Comparison of ENCODE assay signal across 8 mouse cellular contexts in the genomic region with DNA sequence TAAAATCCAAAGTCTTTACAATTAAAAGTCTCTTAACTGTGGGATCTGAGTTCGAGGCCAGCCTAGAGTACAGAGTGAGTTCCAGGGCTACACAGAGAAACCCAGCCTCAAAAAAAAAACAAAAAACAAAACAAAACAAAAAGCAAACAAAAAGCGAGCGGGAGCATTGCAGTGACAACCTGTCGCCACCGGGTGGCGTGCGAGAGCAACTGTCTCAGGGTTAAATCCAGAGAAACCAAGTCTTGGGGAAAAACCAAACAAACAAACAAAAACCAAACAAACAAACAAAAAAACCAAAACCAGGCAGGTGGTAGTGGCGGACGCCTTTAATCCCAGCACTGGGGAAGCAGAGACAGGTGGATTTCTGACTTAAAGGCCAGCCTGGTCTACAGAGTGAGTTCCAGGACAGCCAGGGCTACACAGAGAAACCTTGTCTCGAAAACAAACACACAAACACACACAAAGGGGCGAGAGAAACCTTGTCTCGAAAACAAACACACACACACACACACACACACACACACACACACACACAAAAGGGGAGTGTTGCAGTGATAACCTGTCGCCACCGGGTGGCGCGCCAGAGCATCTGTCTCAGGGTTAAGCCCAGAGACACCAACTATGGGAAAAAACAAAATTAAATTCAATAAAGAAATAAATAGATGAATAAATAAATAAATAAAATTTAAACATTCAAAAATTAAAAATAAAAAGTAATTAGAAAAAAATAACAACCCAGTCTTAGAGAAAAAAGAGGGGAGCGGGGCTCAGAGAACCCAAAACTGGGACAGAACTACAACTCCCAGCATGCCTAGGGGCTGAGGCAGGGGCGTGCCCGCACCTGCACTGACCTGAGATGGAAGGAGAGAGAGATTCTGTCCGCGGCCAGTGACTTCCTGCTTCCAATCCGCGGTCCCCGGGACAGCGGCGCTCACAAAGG.
DNase-seq lines count a peak whose midpoint lies in the region; ATAC-seq and TF ChIP-seq lines count a peak whose summit lies in the region.

No protein-coding gene starts in this region.

- peak overlapping the region; percentile 41 for H3K4me2 ChIP-seq in limb, embryonic 12.5 days
- peak overlapping the region; percentile 55 for H3K4me2 ChIP-seq in midbrain, embryonic 16.5 days (ENCODE audit: low read length)

- no peak for TF ChIP-seq POLR2A in spleen, adult 2 months (IDR thresholded peaks at IDR 0.05; ENCODE audit: low read depth, low read length)

- TF ChIP-seq CTCF in spleen, adult 2 months (IDR thresholded peaks at IDR 0.05; ENCODE audit: extremely low read depth, insufficient read depth, insufficient read length, insufficient replicate concordance): peak; percentile 67; the same call in 1 of the 2 replicates

- no peaks in the 10 kb centered on the region for H3K4me1 ChIP-seq in limb, embryonic 12.5 days (replicated peaks)
- no peaks in the 10 kb centered on the region for H3K4me1 ChIP-seq in midbrain, embryonic 16.5 days (ENCODE audit: control insufficient read depth, insufficient read depth, low read length)
- no peaks in the 10 kb centered on the region; the same call in 1 of the 2 replicates for H3K4me1 ChIP-seq in spleen, adult 2 months (ENCODE audit: control insufficient read depth, insufficient read depth, insufficient read length)

- H3K9me3 ChIP-seq in limb, embryonic 12.5 days: no peaks in the 10 kb centered on the region
- H3K9me3 ChIP-seq in midbrain, embryonic 16.5 days (replicated peaks; ENCODE audit: control insufficient read depth, low read length, poor library complexity, severe bottlenecking): no peaks in the 10 kb centered on the region

- no peaks in the 10 kb centered on the region for H3K36me3 ChIP-seq in limb, embryonic 12.5 days
- H3K36me3 ChIP-seq in midbrain, embryonic 16.5 days (ENCODE audit: control insufficient read depth, insufficient read depth, low read length): no peaks in the 10 kb centered on the region
- H3K36me3 ChIP-seq in spleen, adult 2 months (ENCODE audit: control insufficient read depth, insufficient read depth, low read length): no peaks in the 10 kb centered on the region

- H3K4me3 ChIP-seq in limb, embryonic 12.5 days (replicated peaks): peak overlapping the region; percentile 59
- H3K4me3 ChIP-seq in midbrain, embryonic 16.5 days (ENCODE audit: low read depth, low read length): peak overlapping the region; percentile 77
- peak overlapping the region; percentile 93 for H3K4me3 ChIP-seq in spleen, adult 2 months (ENCODE audit: extremely low read depth, insufficient read depth, insufficient read length)

- peak; percentile 91 for DNase-seq in heart, adult 11 months
- no peak for DNase-seq in heart, postnatal 25 days (ENCODE audit: low spot score)
- peak; percentile 45 to 82 for DNase-seq in cerebellum, postnatal 14 days
- DNase-seq in frontal cortex, postnatal 25 days (ENCODE audit: low spot score in 2 of 2): peak; percentile 15 to 35
- DNase-seq in induced T-regulatory cell, adult 2 months (ENCODE audit: low read depth): peak; percentile 95
- peak; percentile 47 to 86 for DNase-seq in spleen, adult 2 months (ENCODE audit: low read depth in 1 of 2, low spot score in 2 of 2)

- 16% methylated on average over 26 of the region's 26 CpGs for WGBS in limb, embryonic 12.5 days
- WGBS in midbrain, embryonic 16.5 days: 14% methylated on average over 26 of the region's 26 CpGs
- 6% methylated on average over 26 of the region's 26 CpGs for WGBS in spleen, adult 2 months

- peak; percentile 91 for ATAC-seq in limb, embryonic 12.5 days (ENCODE audit: insufficient number of reproducible peaks, insufficient read depth, low FRiP score, low TSS enrichment, low read depth)
- peak; percentile 92 for ATAC-seq in midbrain, embryonic 16.5 days

- H3K9ac ChIP-seq in limb, embryonic 12.5 days (replicated peaks): 0 out of 2 replicates have a peak overlapping the region, but pooled peaks have one; percentile 31
- H3K9ac ChIP-seq in midbrain, embryonic 16.5 days (ENCODE audit: low read depth, low read length): peak overlapping the region; percentile 76

- no peaks in the 10 kb centered on the region for H3K27me3 ChIP-seq in limb, embryonic 12.5 days
- no peaks in the 10 kb centered on the region for H3K27me3 ChIP-seq in midbrain, embryonic 16.5 days (ENCODE audit: control insufficient read depth, insufficient read depth, low read depth, low read length)
- H3K27me3 ChIP-seq in spleen, adult 2 months (ENCODE audit: control insufficient read depth, insufficient read depth, low read length): no peaks in the 10 kb centered on the region

- intact Hi-C loops in heart, postnatal 25 days (cut with DNase I): no loop called here

- no peak overlapping the region for H3K27ac ChIP-seq in limb, embryonic 12.5 days
- peak overlapping the region; percentile 91 for H3K27ac ChIP-seq in midbrain, embryonic 16.5 days (ENCODE audit: low read length)
- H3K27ac ChIP-seq in spleen, adult 2 months (ENCODE audit: insufficient read depth, low read length): peak overlapping the region; percentile 94
